Mouse (Mus musculus) megakaryocyte, embryonic 14.5 days (primary cell): Measurements from ENCODE around the gene Olfr718-ps1.

Source experiments
- FLI1 ChIP-seq: IDR thresholded peaks from 2 replicates; pipeline ENCODE4 v1.6.1; 2012; ENCODE audit warnings: low read length, inconsistent platforms, mixed read lengths
- GATA1 ChIP-seq: IDR thresholded peaks from 3 replicates; pipeline ENCODE4 v1.6.1; 2012; ENCODE audit warnings: mixed read lengths, low read length, inconsistent platforms, borderline replicate concordance

GRCm38 (mm10) chr5:143122125-143122524 is 25.3 kb downstream of the Olfr718-ps1 start:
- TF ChIP-seq GATA1 (no peak), FLI1 (no peak)
